ENCODE assay signal across 9 mouse cellular contexts in genomic region chr5:142024448-142024847, GRCm38 (mm10).
DNase-seq lines count a peak whose midpoint lies in the region; ATAC-seq and TF ChIP-seq lines count a peak whose summit lies in the region.
"Had no signal": no experiment of that assay in that cellular context is flagged by ENCODE, and none has a peak within 500 bp of the region (broad histone marks: within the 10 kb centered on the region; RNA-seq: fewer than 3 reads in every experiment).

No protein-coding gene starts in this region.

- no peak overlapping the region for H3K4me2 ChIP-seq in heart, embryonic 12.5 days
- H3K4me2 ChIP-seq in embryonic facial prominence, embryonic 13.5 days = no peak overlapping the region
- no peak overlapping the region for H3K4me2 ChIP-seq in limb, embryonic 11.5 days (ENCODE audit: low read depth, severe bottlenecking)
- H3K4me2 ChIP-seq: hindbrain, embryonic 14.5 days had no signal

- TF ChIP-seq EP300 in heart, adult 2 months (IDR thresholded peaks at IDR 0.05; ENCODE audit: insufficient read depth, low read depth, low read length) = no peak

- no peaks in the 10 kb centered on the region for H3K27me3 ChIP-seq in heart, adult 2 months (ENCODE audit: control insufficient read depth, insufficient read depth, low read length)
- no peaks in the 10 kb centered on the region for H3K27me3 ChIP-seq in heart, embryonic 12.5 days (replicated peaks)
- H3K27me3 ChIP-seq in embryonic facial prominence, embryonic 13.5 days = no peaks in the 10 kb centered on the region
- no peaks in the 10 kb centered on the region for H3K27me3 ChIP-seq in limb, embryonic 11.5 days (ENCODE audit: control insufficient read depth, insufficient read depth, low read length)

- DNase-seq in heart, adult 2 months = peak; percentile 21 to 26
- DNase-seq in T-cell, adult 2 months (ENCODE audit: low spot score) = peak; percentile 23
- DNase-seq in limb, embryonic 11.5 days (ENCODE audit: low spot score) = peak; percentile 55
- no peak for DNase-seq in left cerebral cortex, adult 2 months (ENCODE audit: extremely low spot score in 1 of 2, low spot score in 2 of 2)
- no peak for DNase-seq in left cerebral cortex, postnatal 25 days (ENCODE audit: low spot score in 2 of 2)
- no peak for DNase-seq in gastrocnemius, postnatal 10 days

- ATAC-seq in heart, embryonic 12.5 days (ENCODE audit: insufficient number of reproducible peaks, low FRiP score) = no peak
- no peak for ATAC-seq in embryonic facial prominence, embryonic 13.5 days (ENCODE audit: insufficient number of reproducible peaks, insufficient read depth, low FRiP score, low TSS enrichment, low read depth)
- no peak for ATAC-seq in limb, embryonic 11.5 days (ENCODE audit: insufficient number of reproducible peaks, low FRiP score, low TSS enrichment, low read depth)

- H3K9ac ChIP-seq in heart, adult 2 months (ENCODE audit: low read depth, low read length) = no peak overlapping the region
- no peak overlapping the region for H3K9ac ChIP-seq in heart, embryonic 12.5 days
- no peak overlapping the region for H3K9ac ChIP-seq in embryonic facial prominence, embryonic 13.5 days
- no peak overlapping the region for H3K9ac ChIP-seq in limb, embryonic 11.5 days (ENCODE audit: low read length)
- H3K9ac ChIP-seq: hindbrain, embryonic 14.5 days had no signal

- intact Hi-C loops in heart, adult 2 months (cut with DNase I) = no loop called here
- intact Hi-C loops in left cerebral cortex, adult 2 months (cut with DNase I) = no loop called here
- intact Hi-C loops in left cerebral cortex, postnatal 25 days (cut with DNase I) = no loop called here

- H3K4me3 ChIP-seq in heart, adult 2 months = no peak overlapping the region
- H3K4me3 ChIP-seq in heart, embryonic 12.5 days = no peak overlapping the region
- no peak overlapping the region for H3K4me3 ChIP-seq in embryonic facial prominence, embryonic 13.5 days
- no peak overlapping the region for H3K4me3 ChIP-seq in limb, embryonic 11.5 days (ENCODE audit: low read depth, low read length)
- no peak overlapping the region for H3K4me3 ChIP-seq in left cerebral cortex, adult 2 months

- H3K27ac ChIP-seq in heart, adult 2 months = no peak overlapping the region
- H3K27ac ChIP-seq in heart, embryonic 12.5 days (ENCODE audit: poor library complexity, severe bottlenecking) = no peak overlapping the region
- peak overlapping the region; percentile 28; the same call in 1 of the 2 replicates for H3K27ac ChIP-seq in embryonic facial prominence, embryonic 13.5 days
- no peak overlapping the region for H3K27ac ChIP-seq in limb, embryonic 11.5 days (replicated peaks; ENCODE audit: low read depth, low read length)
- no peak overlapping the region for H3K27ac ChIP-seq in left cerebral cortex, adult 2 months
- H3K27ac ChIP-seq: hindbrain, embryonic 14.5 days had no signal

- peaks cover 9% of the 10 kb centered on the region; the same call in 1 of the 2 replicates for H3K9me3 ChIP-seq in heart, embryonic 12.5 days (replicated peaks)
- H3K9me3 ChIP-seq in embryonic facial prominence, embryonic 13.5 days = no peaks in the 10 kb centered on the region
- H3K9me3 ChIP-seq in limb, embryonic 11.5 days (ENCODE audit: control insufficient read depth, low read length) = no peaks in the 10 kb centered on the region

- no peaks in the 10 kb centered on the region for H3K36me3 ChIP-seq in heart, adult 2 months (ENCODE audit: control insufficient read depth, insufficient read depth, low read length)
- 0 out of 2 replicates have a peak, but pooled peaks cover 4% of the 10 kb centered on the region for H3K36me3 ChIP-seq in heart, embryonic 12.5 days
- H3K36me3 ChIP-seq in embryonic facial prominence, embryonic 13.5 days = no peaks in the 10 kb centered on the region
- no peaks in the 10 kb centered on the region for H3K36me3 ChIP-seq in limb, embryonic 11.5 days (ENCODE audit: control insufficient read depth, insufficient read depth, low read length)

- H3K4me1 ChIP-seq in heart, adult 2 months (ENCODE audit: control insufficient read depth, insufficient read depth, low read length) = no peaks in the 10 kb centered on the region
- 0 out of 2 replicates have a peak, but pooled peaks cover 4% of the 10 kb centered on the region for H3K4me1 ChIP-seq in heart, embryonic 12.5 days (replicated peaks)
- H3K4me1 ChIP-seq in embryonic facial prominence, embryonic 13.5 days = 0 out of 2 replicates have a peak, but pooled peaks cover 6% of the 10 kb centered on the region
- H3K4me1 ChIP-seq in limb, embryonic 11.5 days (ENCODE audit: control insufficient read depth, insufficient read depth, low read length) = no peaks in the 10 kb centered on the region

- no peak for TF ChIP-seq CTCF in heart, adult 2 months (IDR thresholded peaks at IDR 0.05)
- no peak for TF ChIP-seq CTCF in left cerebral cortex, adult 2 months (IDR thresholded peaks at IDR 0.05)

- TF ChIP-seq POLR2A in heart, adult 2 months (IDR thresholded peaks at IDR 0.05; ENCODE audit: insufficient read depth, low read depth, low read length) = no peak

- H3K79me2 ChIP-seq in heart, adult 2 months (replicated peaks; ENCODE audit: control insufficient read depth, insufficient read depth, low read length) = no peaks in the 10 kb centered on the region

- 45% methylated on average over 12 of the region's 12 CpGs for WGBS in heart, adult 2 months
- WGBS in heart, embryonic 12.5 days = 59% methylated on average over 12 of the region's 12 CpGs
- 40% methylated on average over 12 of the region's 12 CpGs for WGBS in embryonic facial prominence, embryonic 13.5 days
- WGBS in limb, embryonic 11.5 days = 24% methylated on average over 12 of the region's 12 CpGs

Comparison
In these comparisons a context has a peak if more than half of its experiments do, and no peak if none do; other contexts are left out.
1. DNase-seq: peak in heart, adult 2 months (2 of 2), T-cell, adult 2 months (single experiment) and limb, embryonic 11.5 days (single experiment); none in left cerebral cortex, adult 2 months (0 of 2), left cerebral cortex, postnatal 25 days (0 of 2) and gastrocnemius, postnatal 10 days (single experiment).